In the genomic region with DNA sequence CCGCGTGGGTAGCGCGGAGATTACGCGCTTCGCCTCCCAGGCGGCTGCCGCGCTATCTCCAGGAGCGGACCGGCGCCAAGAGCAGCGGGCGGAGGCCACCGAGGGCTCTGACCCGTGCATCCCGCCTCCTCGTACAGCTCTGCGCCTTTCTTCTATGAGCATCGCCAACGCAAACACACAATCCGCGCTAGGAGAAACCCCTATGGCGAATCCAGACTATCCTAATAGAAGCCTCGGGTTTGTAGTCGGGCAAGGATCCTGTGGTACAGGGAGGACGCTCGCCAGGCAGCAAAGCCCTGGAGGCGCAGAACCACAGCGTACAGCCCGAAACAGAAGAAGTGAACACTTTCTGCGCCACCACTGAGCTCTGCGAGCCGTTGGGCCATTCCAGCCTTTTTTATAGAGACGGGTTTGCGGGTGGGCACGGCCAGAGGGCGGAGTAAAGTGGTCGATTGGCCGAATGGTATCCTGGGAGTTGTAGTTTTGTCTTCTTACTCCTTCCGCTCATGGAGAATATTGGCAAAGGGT, we compare ENCODE assay signal across 8 mouse cellular contexts.
DNase-seq lines count a peak whose midpoint lies in the region; ATAC-seq and TF ChIP-seq lines count a peak whose summit lies in the region.

No protein-coding gene starts in this region.

- H3K27ac ChIP-seq in forebrain, embryonic 16.5 days (ENCODE audit: low read length) = peak overlapping the region; percentile 84
- H3K27ac ChIP-seq in liver, postnatal 0 days (ENCODE audit: low read depth) = no peak overlapping the region
- peak overlapping the region; percentile 84 for H3K27ac ChIP-seq in neural tube, embryonic 14.5 days (ENCODE audit: low read depth, low read length)
- peak overlapping the region; percentile 51; the same call in 1 of the 2 replicates for H3K27ac ChIP-seq in testis, adult 2 months (ENCODE audit: control insufficient read depth, insufficient read depth, low read depth, low read length)

- no peaks in the 10 kb centered on the region for H3K9me3 ChIP-seq in E14TG2a.4 (ENCODE audit: low read length)
- no peaks in the 10 kb centered on the region for H3K9me3 ChIP-seq in forebrain, embryonic 16.5 days (ENCODE audit: control insufficient read depth, low read length)
- no peaks in the 10 kb centered on the region for H3K9me3 ChIP-seq in liver, postnatal 0 days (ENCODE audit: low read length)
- H3K9me3 ChIP-seq in neural tube, embryonic 14.5 days (ENCODE audit: control insufficient read depth, low read length) = no peaks in the 10 kb centered on the region

- H3K36me3 ChIP-seq in E14TG2a.4 (ENCODE audit: insufficient read depth, low read length) = no peaks in the 10 kb centered on the region
- no peaks in the 10 kb centered on the region for H3K36me3 ChIP-seq in forebrain, embryonic 16.5 days (ENCODE audit: control insufficient read depth, insufficient read depth)
- H3K36me3 ChIP-seq in liver, postnatal 0 days (replicated peaks; ENCODE audit: insufficient read depth, low read length) = no peaks in the 10 kb centered on the region
- no peaks in the 10 kb centered on the region for H3K36me3 ChIP-seq in neural tube, embryonic 14.5 days (ENCODE audit: control insufficient read depth, insufficient read depth, low read length)
- no peaks in the 10 kb centered on the region for H3K36me3 ChIP-seq in testis, adult 2 months (ENCODE audit: control insufficient read depth, insufficient read depth, low read length)

- under 1% methylated on average over 42 of the region's 42 CpGs for whole genome bisulfite sequencing in forebrain, embryonic 16.5 days
- WGBS in liver, postnatal 0 days (ENCODE audit: insufficient replicate concordance) = under 1% methylated on average over 42 of the region's 42 CpGs
- WGBS in neural tube, embryonic 14.5 days = under 1% methylated on average over 42 of the region's 42 CpGs

- H3K9ac ChIP-seq in forebrain, embryonic 16.5 days (replicated peaks; ENCODE audit: low read depth, low read length) = peak overlapping the region; percentile 88
- H3K9ac ChIP-seq in liver, postnatal 0 days (replicated peaks) = peak overlapping the region; percentile 48
- H3K9ac ChIP-seq in neural tube, embryonic 14.5 days (replicated peaks; ENCODE audit: low read depth, low read length) = peak overlapping the region; percentile 55

- TF ChIP-seq EP300 in liver, postnatal 0 days (IDR thresholded peaks at IDR 0.05; ENCODE audit: low read depth) = no peak

- peak overlapping the region; percentile 87 for H3K4me2 ChIP-seq in forebrain, embryonic 16.5 days (ENCODE audit: low read length)
- peak overlapping the region; percentile 82 for H3K4me2 ChIP-seq in liver, postnatal 0 days (ENCODE audit: low read depth, low read length)
- H3K4me2 ChIP-seq in neural tube, embryonic 14.5 days (ENCODE audit: low read depth, low read length) = peak overlapping the region; percentile 90

- ATAC-seq in forebrain, embryonic 16.5 days = peak; percentile 95
- ATAC-seq in liver, postnatal 0 days = peak; percentile 80
- ATAC-seq in neural tube, embryonic 14.5 days (ENCODE audit: low read depth) = peak; percentile 93

- H3K27me3 ChIP-seq in E14TG2a.4 (ENCODE audit: insufficient read depth, low read length) = peaks cover 33% of the 10 kb centered on the region
- no peaks in the 10 kb centered on the region for H3K27me3 ChIP-seq in forebrain, embryonic 16.5 days (replicated peaks; ENCODE audit: control insufficient read depth, insufficient read depth, low read length)
- peaks cover 19% of the 10 kb centered on the region for H3K27me3 ChIP-seq in liver, postnatal 0 days (ENCODE audit: insufficient read depth, low read length)
- H3K27me3 ChIP-seq in neural tube, embryonic 14.5 days (ENCODE audit: control insufficient read depth, insufficient read depth, low read length) = peaks cover 3% of the 10 kb centered on the region; the same call in 1 of the 2 replicates
- H3K27me3 ChIP-seq in testis, adult 2 months (ENCODE audit: control insufficient read depth, insufficient read depth, low read length) = no peaks in the 10 kb centered on the region

- TF ChIP-seq CTCF in E14TG2a.4 (conservative IDR thresholded peaks at IDR 0.05; ENCODE audit: low read length) = no peak
- TF ChIP-seq CTCF in liver, postnatal 0 days (IDR thresholded peaks at IDR 0.05; ENCODE audit: low read depth) = no peak
- no peak for TF ChIP-seq CTCF in testis, adult 2 months (IDR thresholded peaks at IDR 0.05; ENCODE audit: control insufficient read depth, insufficient read depth, insufficient replicate concordance, low read depth, low read length)

- H3K4me1 ChIP-seq in E14TG2a.4 (replicated peaks; ENCODE audit: low read depth, low read length) = peaks cover 43% of the 10 kb centered on the region
- peaks cover 43% of the 10 kb centered on the region for H3K4me1 ChIP-seq in forebrain, embryonic 16.5 days (replicated peaks; ENCODE audit: control insufficient read depth, insufficient read depth, low read length)
- H3K4me1 ChIP-seq in liver, postnatal 0 days (ENCODE audit: insufficient read depth) = no peaks in the 10 kb centered on the region; the same call in 1 of the 2 replicates
- H3K4me1 ChIP-seq in neural tube, embryonic 14.5 days (ENCODE audit: control insufficient read depth, insufficient read depth, low read length) = peaks cover 11% of the 10 kb centered on the region; the same call in 1 of the 2 replicates
- H3K4me1 ChIP-seq in testis, adult 2 months (ENCODE audit: control insufficient read depth, insufficient read depth, low read length) = peaks cover 5% of the 10 kb centered on the region

- peak; percentile 94 for TF ChIP-seq POLR2A in testis, adult 2 months (IDR thresholded peaks at IDR 0.05; ENCODE audit: control insufficient read depth, low read depth, low read length)

- DNase-seq in cerebellum, adult 11 months = peak; percentile 84
- DNase-seq in heart, postnatal 36 days = peak; percentile 73 to 80
- peak; percentile 92 to 97 for DNase-seq in layer of hippocampus, adult 18-20 months (ENCODE audit: low spot score in 2 of 2)
- peak; percentile 65 for DNase-seq in liver, postnatal 0 days

- intact Hi-C loops in heart, postnatal 36 days (cut with DNase I) = no loop called here

- peak overlapping the region; percentile 87 for H3K4me3 ChIP-seq in E14TG2a.4 (replicated peaks; ENCODE audit: low read length)
- peak overlapping the region; percentile 82 for H3K4me3 ChIP-seq in forebrain, embryonic 16.5 days (replicated peaks; ENCODE audit: low read length)
- peak overlapping the region; percentile 55 for H3K4me3 ChIP-seq in liver, postnatal 0 days (ENCODE audit: low read depth, low read length)
- H3K4me3 ChIP-seq in neural tube, embryonic 14.5 days (ENCODE audit: low read depth, low read length) = peak overlapping the region; percentile 53
- H3K4me3 ChIP-seq in testis, adult 2 months (ENCODE audit: control insufficient read depth, low read depth, low read length) = peak overlapping the region; percentile 87
